In the genomic region with DNA sequence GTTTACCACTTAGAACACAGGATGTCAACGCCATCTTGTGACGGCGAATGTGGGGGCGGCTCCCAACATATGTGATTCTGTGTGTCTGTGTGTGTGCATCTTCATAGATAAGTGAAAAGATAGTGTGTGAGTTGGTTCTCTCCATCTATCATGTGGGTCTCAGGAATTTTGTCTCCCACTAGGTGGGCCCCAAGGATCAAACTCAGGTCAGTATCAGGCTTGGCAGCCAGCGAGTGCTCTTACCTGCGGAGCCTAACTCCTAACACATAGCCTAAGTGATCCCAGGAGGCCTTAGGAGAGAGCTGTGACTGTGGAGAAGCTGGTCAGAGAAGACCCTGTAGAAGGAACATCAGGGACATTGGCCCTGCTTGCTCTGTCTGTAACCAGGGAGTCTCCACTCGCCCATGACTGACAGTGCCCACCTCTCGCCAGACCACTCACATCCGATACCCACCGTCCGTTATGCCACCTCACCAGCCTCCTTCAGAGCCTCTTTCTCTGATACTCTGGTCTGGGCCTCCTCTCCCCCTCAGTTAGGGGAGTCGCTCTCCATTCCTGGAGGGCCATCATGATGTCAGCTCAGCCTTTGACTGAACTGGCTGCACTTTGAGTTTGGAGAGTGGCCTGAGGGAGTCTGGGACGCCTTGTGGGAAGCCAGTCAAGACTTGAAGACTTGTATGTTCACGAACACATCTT, we compare ENCODE assay signal across 8 mouse cellular contexts. TPM values are rescaled to one million over a fixed set of nuclear protein-coding genes. Genes with fewer than 3 reads are reported as not detected.
DNase-seq lines count a peak whose midpoint lies in the region; ATAC-seq lines count a peak whose summit lies in the region.

No protein-coding gene starts in this region.

- no peak for DNase-seq in heart, embryonic 10.5 days (ENCODE audit: low spot score)
- DNase-seq in heart, postnatal 14 days, result no peak
- DNase-seq in NIH3T3 (ENCODE audit: low read depth), result peak; percentile 4
- DNase-seq in yolk sac, embryonic 10.5 days (ENCODE audit: low spot score), result no peak
- DNase-seq in cerebellum, adult 11 months, result no peak

- no peak for ATAC-seq in heart, embryonic 15.5 days (replicated peaks; ENCODE audit: insufficient number of reproducible peaks, insufficient read depth, low FRiP score, low read depth)
- ATAC-seq in liver, embryonic 16.5 days (ENCODE audit: low read depth), result peak; percentile 61
- ATAC-seq in frontal cortex, adult (ENCODE audit: low TSS enrichment), result no peak

- WGBS in heart, embryonic 10.5 days, result 71% methylated on average over 14 of the region's 14 CpGs
- 66% methylated on average over 14 of the region's 14 CpGs for WGBS in heart, embryonic 15.5 days
- 69% methylated on average over 14 of the region's 14 CpGs for WGBS in liver, embryonic 16.5 days (ENCODE audit: insufficient replicate concordance)

- H3K4me2 ChIP-seq in heart, embryonic 15.5 days, result peak overlapping the region; percentile 57
- H3K4me2 ChIP-seq in liver, embryonic 16.5 days (ENCODE audit: low read depth, low read length), result peak overlapping the region; percentile 39

- H3K27ac ChIP-seq in heart, embryonic 10.5 days, result peak overlapping the region; percentile 81
- peak overlapping the region; percentile 68 for H3K27ac ChIP-seq in heart, embryonic 15.5 days
- peak overlapping the region; percentile 66 for H3K27ac ChIP-seq in liver, embryonic 16.5 days (ENCODE audit: low read length)

- no peaks in the 10 kb centered on the region for H3K9me3 ChIP-seq in heart, embryonic 10.5 days
- no peaks in the 10 kb centered on the region for H3K9me3 ChIP-seq in heart, embryonic 15.5 days (replicated peaks)
- H3K9me3 ChIP-seq in liver, embryonic 16.5 days (replicated peaks; ENCODE audit: control insufficient read depth, low read length), result no peaks in the 10 kb centered on the region

- 0 out of 2 replicates have a peak, but pooled peaks cover 1% of the 10 kb centered on the region for H3K36me3 ChIP-seq in heart, embryonic 10.5 days
- no peaks in the 10 kb centered on the region for H3K36me3 ChIP-seq in heart, embryonic 15.5 days
- no peaks in the 10 kb centered on the region for H3K36me3 ChIP-seq in liver, embryonic 16.5 days (ENCODE audit: control insufficient read depth, insufficient read depth)

- intact Hi-C loops in heart, postnatal 14 days (cut with DNase I), result loop anchor here (5.0 kb wide), 1 partner anchor 68 kb away; no protein-coding TSS in a partner anchor

- H3K4me3 ChIP-seq in heart, embryonic 10.5 days, result peak overlapping the region; percentile 52
- peak overlapping the region; percentile 42 for H3K4me3 ChIP-seq in heart, embryonic 15.5 days
- H3K4me3 ChIP-seq in liver, embryonic 16.5 days (ENCODE audit: low read depth, low read length), result peak overlapping the region; percentile 47

- H3K27me3 ChIP-seq in heart, embryonic 10.5 days (ENCODE audit: insufficient read depth, poor library complexity, severe bottlenecking), result no peaks in the 10 kb centered on the region
- H3K27me3 ChIP-seq in heart, embryonic 15.5 days, result no peaks in the 10 kb centered on the region
- no peaks in the 10 kb centered on the region for H3K27me3 ChIP-seq in liver, embryonic 16.5 days (ENCODE audit: control insufficient read depth, insufficient read depth, low read depth, low read length)

- no peak overlapping the region for H3K9ac ChIP-seq in heart, embryonic 15.5 days
- peak overlapping the region; percentile 30 for H3K9ac ChIP-seq in liver, embryonic 16.5 days (ENCODE audit: low read depth, low read length)

- H3K4me1 ChIP-seq in heart, embryonic 10.5 days, result peaks cover 15% of the 10 kb centered on the region
- peaks cover 7% of the 10 kb centered on the region for H3K4me1 ChIP-seq in heart, embryonic 15.5 days (replicated peaks)
- peaks cover 16% of the 10 kb centered on the region for H3K4me1 ChIP-seq in liver, embryonic 16.5 days (ENCODE audit: control insufficient read depth, low read depth, low read length)

RNA-seq across cellular contexts. Expression of a gene that starts 3.1 kb away (rescaled TPM):
- polyA plus RNA-seq in heart, embryonic 10.5 days (2016; fragmentation: Nextera tagmentation; extraction: Ambion mirVana), result 2.6 and 4.0 TPM in 2 replicates
- total RNA-seq in heart, postnatal 14 days (2021), result under 1 TPM; 0.68 to 0.86 TPM
- polyA plus RNA-seq in heart, embryonic 15.5 days (2015; fragmentation: Nextera tagmentation; extraction: Ambion mirVana), result 1.9 and 3.2 TPM in 2 replicates
- polyA plus RNA-seq in liver, embryonic 16.5 days (2015; fragmentation: Nextera tagmentation; extraction: Ambion mirVana), result 0.99 and 1.6 TPM in 2 replicates

RNA-seq across cellular contexts. Expression of a gene that starts 28.6 kb away (rescaled TPM):
- 1.2 and 3.7 TPM in 2 replicates for polyA plus RNA-seq in heart, embryonic 10.5 days (2016; fragmentation: Nextera tagmentation; extraction: Ambion mirVana)
- total RNA-seq in heart, postnatal 14 days (2021), result 10 to 100 TPM; 20.7 TPM
- 3.2 and 5.7 TPM in 2 replicates for polyA plus RNA-seq in heart, embryonic 15.5 days (2015; fragmentation: Nextera tagmentation; extraction: Ambion mirVana)
- polyA plus RNA-seq in liver, embryonic 16.5 days (2015; fragmentation: Nextera tagmentation; extraction: Ambion mirVana), result 1.1 and 1.3 TPM in 2 replicates
